Mouse (Mus musculus): ENCODE data around the gene Notch2.

DNA sequence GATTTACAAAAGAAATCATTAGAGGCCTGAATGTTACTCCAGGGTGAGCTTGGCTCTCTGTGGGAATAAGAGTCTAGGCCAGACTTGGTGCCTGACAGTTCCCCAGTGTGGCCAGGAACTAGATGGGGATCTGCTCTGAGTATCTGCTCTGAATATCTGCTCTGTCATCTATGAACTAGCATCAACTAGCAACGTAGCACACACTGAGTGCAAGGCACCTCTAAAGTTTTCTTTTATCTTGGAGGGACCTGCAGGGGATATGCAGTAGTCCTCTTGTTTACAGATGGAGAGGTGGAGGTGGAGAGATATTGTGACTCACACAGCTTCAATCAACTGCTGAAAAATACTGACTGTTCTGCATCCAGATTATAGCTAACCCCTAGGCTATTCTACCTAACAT lies 44.3 kb upstream of the Notch2 start:
- no peak for TF ChIP-seq POLR2A (IDR thresholded peaks at IDR 0.05; ENCODE audit: low read depth, low read length)
- TF ChIP-seq CTCF (conservative IDR thresholded peaks at IDR 0.05; ENCODE audit: insufficient read depth, insufficient read length, low read depth, low read length): no peak

All from kidney, adult 2 months (tissue).